Mouse (Mus musculus): Measurements from ENCODE around the gene Ints14.
"Not testable (repeated sequence)": the region's sequence is repeated elsewhere in the genome, so short reads cannot be mapped to it uniquely, and the experiment has no call there.

The Ints14 gene

GRCm38 (mm10) chr9:64952055-64952454 lies 8.7 kb upstream of the Ints14 start:
- no peak for DNase-seq (ENCODE audit: low read depth, low spot score)

DNA sequence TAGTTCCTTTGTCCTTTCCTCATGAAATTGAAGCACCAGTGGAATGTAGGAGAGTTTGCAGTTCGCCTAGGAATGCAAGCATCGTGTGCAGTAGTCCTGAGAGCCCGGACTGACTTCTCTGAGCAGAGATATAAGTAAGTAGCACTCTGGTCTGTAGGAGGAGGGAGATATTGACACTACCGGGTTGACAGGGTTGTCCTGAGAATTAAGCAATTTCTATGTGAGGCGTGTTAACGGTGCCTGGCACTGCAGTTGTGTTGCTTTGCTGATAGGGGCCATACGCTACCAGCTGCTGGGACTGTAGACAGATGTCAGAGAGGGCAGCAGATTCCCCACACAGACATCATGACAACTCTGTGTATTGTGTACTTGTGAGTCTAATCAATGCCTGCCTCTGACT lies 7.5 kb upstream of the Ints14 start:
- no peak for DNase-seq (ENCODE audit: low read depth, low spot score)

DNA sequence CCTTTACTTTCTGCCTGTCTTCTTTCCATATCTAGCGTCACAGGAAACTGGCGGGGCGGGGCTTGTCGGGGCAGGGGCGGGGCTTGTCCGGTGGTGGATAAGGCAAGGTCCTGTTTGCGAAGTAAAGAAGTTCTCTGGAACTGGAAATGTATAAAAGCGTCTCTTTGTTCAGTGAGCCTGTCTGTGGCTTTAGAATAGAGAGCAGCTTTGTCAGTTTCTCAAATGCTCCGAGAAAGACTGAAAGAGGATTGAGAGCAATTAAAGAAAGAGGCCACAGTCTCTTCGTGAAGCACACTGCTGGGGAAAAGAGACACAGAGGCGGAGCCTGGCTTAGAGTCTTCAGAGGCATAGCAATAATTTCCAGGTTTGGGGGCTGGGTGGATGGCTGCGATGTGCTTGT lies 4.4 kb upstream of the Ints14 start:
- DNase-seq (ENCODE audit: low read depth, low spot score): no peak

GRCm38 (mm10) chr9:64957276-64957675 lies 3.4 kb upstream of the Ints14 start:
- no peak for DNase-seq (ENCODE audit: low read depth, low spot score)

DNA sequence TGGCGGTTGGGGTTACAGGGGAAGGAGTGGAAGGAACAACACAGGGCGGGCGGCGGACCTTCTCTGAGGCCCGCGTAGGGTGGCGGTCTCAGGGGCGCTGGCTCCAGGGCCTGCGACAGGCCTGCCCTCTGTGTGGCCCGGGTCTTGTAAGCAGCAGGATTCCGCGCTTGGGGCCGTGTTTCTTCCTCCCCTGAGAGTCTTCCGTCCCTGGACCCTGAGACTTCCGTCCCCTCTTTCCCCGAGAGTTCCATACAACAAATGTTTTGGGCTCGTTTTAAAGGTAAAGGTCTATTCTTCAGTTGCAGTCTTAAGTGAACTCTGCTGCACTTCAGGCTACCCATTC lies 244 bp downstream of the Ints14 start:
- no peak for DNase-seq (ENCODE audit: low read depth, low spot score)

DNA sequence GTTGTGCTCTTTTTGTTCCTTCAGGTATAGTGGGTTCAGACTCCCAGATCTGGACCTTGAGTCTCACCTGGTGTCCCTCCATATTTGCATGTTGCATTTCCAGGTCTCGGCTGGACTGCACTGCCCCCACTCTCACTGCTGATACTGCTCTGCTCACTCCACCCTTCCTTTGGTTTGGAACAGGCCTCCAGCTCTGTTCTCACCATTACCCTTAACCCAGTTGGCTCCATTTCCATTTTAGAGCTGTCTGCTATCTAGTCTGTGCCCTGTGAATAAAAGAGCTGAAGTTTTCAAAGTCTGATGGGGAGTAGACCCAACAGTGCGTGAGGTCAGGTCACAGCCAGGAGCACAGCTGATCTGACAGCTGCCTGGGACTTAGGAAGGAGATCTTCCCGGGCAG lies 19.8 kb downstream of the Ints14 start:
- no peak for DNase-seq (ENCODE audit: low read depth, low spot score)

DNA sequence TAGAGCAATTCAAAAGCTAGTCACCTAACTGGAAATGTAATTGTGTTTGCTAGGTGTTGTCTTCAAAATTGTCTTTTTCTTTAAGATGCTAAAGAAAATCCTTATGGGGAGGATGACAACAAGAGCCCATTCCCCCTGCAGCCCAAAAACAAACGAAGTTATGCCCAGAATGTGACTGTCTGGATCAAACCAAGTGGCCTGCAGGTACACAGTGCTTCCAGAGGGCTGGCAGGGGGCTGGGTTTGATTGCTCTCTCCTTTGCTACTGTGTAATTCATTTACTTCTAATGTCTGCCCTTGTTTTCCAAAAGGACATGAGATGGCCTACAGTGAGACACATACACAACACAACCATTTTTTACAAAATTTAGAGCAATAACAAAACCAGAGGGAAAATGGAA lies 21.2 kb downstream of the Ints14 start:
- DNase-seq (ENCODE audit: low read depth, low spot score): no peak

- no peak for DNase-seq (ENCODE audit: low read depth, low spot score)
Measured at GRCm38 (mm10) chr9:64985037-64985794, 24.5 kb downstream of the Ints14 start.

- no peak for DNase-seq (ENCODE audit: low read depth, low spot score)
Measured at GRCm38 (mm10) chr9:64985807-64986206, 25.1 kb downstream of the Ints14 start.

DNA sequence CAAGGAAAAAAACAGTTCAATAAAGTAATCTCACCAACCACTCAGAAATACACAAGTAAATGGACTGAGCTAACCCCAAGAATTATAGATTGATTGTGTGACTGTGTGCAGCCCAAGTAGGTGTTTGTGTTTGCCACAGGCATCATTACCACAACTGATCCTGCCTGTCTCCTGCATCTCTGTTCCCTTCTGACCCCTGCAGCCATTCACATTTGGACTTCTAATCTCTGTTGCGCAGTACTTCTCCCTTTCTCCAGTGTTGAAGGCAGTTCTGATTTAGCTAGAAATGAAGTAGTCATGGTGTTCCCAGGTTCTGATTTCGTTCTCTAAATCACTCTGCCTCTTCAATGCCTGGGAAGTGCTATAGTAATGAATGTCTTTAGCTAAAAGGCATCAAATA lies 26.9 kb downstream of the Ints14 start:
- no peak for DNase-seq (ENCODE audit: low read depth, low spot score)

GRCm38 (mm10) chr9:64988443-64988842 lies 27.7 kb downstream of the Ints14 start:
- DNase-seq (ENCODE audit: low read depth, low spot score): no peak

DNA sequence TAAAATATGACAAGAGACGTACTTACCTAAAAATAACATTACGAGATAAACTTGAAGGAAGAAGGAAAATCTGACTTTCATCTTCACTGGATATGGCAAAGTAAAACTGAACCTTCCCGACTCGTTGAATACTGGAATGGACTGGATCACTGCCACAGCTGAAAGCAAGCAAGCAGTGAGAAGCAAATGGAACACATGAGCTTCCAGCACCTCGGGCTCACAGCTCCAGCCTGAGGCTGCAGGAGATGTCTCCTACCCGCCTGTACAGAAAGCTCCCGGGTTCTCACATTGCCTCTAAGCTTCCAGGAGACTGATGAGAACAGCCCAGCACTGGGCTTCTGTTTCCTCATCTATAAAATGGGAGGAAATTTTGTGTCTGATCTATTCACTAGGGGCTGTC lies 29.6 kb downstream of the Ints14 start:
- DNase-seq (ENCODE audit: low read depth, low spot score): no peak

- DNase-seq (ENCODE audit: low read depth, low spot score): not testable (repeated sequence)
Measured at GRCm38 (mm10) chr9:64995464-64995863, 34.8 kb downstream of the Ints14 start.

- no peak for DNase-seq (ENCODE audit: low read depth, low spot score)
Measured at GRCm38 (mm10) chr9:65001481-65001880, 40.8 kb downstream of the Ints14 start.

DNA sequence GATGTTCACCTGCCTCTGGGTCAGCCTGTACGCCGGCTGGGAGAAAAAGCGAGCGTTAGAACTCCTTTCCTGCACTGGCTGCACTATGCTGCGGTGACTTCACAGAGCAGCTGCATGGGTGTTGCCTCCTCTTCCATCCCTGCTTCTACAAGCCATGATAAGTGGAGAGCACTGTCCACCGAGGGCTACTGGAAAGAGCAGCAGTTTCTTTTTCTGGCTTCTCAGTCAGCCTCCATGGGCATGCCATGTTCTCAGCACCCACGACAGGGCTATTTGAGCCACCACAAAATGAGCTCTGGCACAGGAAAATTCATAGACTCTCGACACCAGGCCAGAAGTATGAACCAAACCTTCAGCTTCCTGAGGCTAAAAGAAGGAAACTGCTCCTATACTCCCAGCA lies 45.0 kb downstream of the Ints14 start:
- no peak for DNase-seq (ENCODE audit: low read depth, low spot score)

DNA sequence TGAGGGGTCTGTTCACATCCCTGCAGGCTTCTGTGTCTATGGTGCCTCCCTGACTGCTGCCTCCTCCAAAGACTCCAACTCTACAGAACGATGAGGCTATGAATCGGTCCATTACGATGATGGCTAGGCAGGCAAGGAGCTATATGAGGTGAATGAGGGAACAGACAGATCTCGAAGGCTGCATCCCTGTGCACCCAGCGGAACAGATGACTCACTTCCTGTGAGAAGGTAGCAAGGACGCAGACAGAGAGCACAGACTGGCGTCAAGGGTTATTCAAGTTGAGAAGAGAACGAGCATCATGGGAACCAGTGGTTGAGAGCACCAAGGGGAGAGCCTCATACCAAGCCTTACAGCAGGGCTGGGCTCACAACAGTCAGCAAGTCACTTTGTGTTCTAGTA lies 49.9 kb downstream of the Ints14 start:
- no peak for DNase-seq (ENCODE audit: low read depth, low spot score)

- no peak for DNase-seq (ENCODE audit: low read depth, low spot score)
Measured at GRCm38 (mm10) chr9:65011304-65011703, 50.6 kb downstream of the Ints14 start.

GRCm38 (mm10) chr9:65015461-65016222 lies 54.9 kb downstream of the Ints14 start:
- no peak for DNase-seq (ENCODE audit: low read depth, low spot score)

GRCm38 (mm10) chr9:65016241-65016977 lies 55.7 kb downstream of the Ints14 start:
- no peak for DNase-seq (ENCODE audit: low read depth, low spot score)

- no peak for DNase-seq (ENCODE audit: low read depth, low spot score)
Measured at GRCm38 (mm10) chr9:65016978-65017827, 56.5 kb downstream of the Ints14 start.

GRCm38 (mm10) chr9:65017896-65018295 lies 57.2 kb downstream of the Ints14 start:
- no peak for DNase-seq (ENCODE audit: low read depth, low spot score)

Measured in skeletal muscle tissue, adult 2 months (tissue).